Mouse (Mus musculus): ENCODE data around the gene Fxyd3. TPM values are rescaled to one million over a fixed set of nuclear protein-coding genes. Genes with fewer than 3 reads are reported as not detected.

Gene Fxyd3
- polyA plus RNA-seq, 1 experiment: 1.9 TPM

DNA sequence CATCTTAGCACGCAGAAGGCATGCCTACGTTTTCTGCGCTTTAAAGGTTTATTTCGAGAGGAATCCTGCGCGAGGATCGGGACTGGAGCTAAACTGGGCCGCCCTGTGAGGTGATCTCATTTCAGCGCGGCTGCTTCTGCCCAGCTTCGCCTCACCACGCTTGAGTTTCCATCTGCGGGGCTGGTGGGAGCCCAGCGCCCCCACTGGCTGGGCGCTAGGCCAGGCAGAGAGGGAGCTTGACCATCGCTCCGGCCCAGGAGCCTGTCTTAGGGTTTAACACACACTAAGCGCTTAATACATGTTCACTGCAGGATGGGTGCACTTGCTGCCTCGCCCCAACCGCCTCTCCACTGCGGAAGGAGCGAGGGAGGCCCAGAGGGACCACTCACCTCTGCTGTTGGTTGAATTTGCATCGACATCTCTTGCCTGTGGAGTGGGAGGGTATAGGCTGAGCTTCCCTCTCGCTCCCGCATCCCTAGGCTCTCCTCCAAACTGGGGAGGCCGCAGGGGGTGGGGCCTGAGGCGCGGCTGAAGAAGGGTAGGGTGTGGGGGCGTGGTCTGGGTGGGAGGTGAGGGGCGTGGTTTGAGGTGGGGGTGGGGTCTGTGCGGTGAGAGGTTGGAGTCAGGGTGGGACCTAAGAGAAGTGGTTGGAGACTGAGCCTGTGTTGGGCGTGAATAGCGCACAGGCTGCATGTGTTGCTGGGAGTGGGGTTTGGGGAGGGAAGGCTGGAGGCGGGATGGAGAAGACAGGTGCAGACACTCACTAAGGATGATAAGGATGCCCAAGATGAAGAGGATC lies 23.7 kb downstream of the Fxyd3 start:
- TF ChIP-seq POLR2A (IDR thresholded peaks at IDR 0.05; ENCODE audit: insufficient read depth, low read length): no peak
- peak; percentile 13 for TF ChIP-seq CTCF (IDR thresholded peaks at IDR 0.05; ENCODE audit: low read depth, low read length)
- TF ChIP-seq EP300 (IDR thresholded peaks at IDR 0.05; ENCODE audit: insufficient read depth, low read depth, low read length): no peak
- H3K27me3 ChIP-seq (ENCODE audit: control insufficient read depth, insufficient read depth, low read length, poor library complexity, severe bottlenecking): peaks cover 11% of the 10 kb centered on the region
- no peaks in the 10 kb centered on the region for H3K36me3 ChIP-seq (ENCODE audit: control insufficient read depth, insufficient read depth, low read length, poor library complexity, severe bottlenecking)
- peak overlapping the region; percentile 65 for H3K4me3 ChIP-seq (ENCODE audit: low read depth, low read length)
- H3K27ac ChIP-seq (ENCODE audit: insufficient read depth, low read length): no peak overlapping the region
- H3K9ac ChIP-seq (ENCODE audit: low read depth, poor library complexity, severe bottlenecking): 0 out of 2 replicates have a peak overlapping the region, but pooled peaks have one; percentile 10
- no peaks in the 10 kb centered on the region for H3K4me1 ChIP-seq (ENCODE audit: control insufficient read depth, insufficient read depth, low read length)
- no peaks in the 10 kb centered on the region for H3K9me3 ChIP-seq (replicated peaks; ENCODE audit: control insufficient read depth, insufficient read depth, low read length, poor library complexity, severe bottlenecking)

GRCm38 (mm10) chr7:31052251-31052635 lies 24.3 kb downstream of the Fxyd3 start:
- TF ChIP-seq POLR2A (IDR thresholded peaks at IDR 0.05; ENCODE audit: insufficient read depth, low read length) (no peak), CTCF (IDR thresholded peaks at IDR 0.05; ENCODE audit: low read depth, low read length) (no peak), EP300 (IDR thresholded peaks at IDR 0.05; ENCODE audit: insufficient read depth, low read depth, low read length) (no peak)
- Histone ChIP-seq H3K4me1 (ENCODE audit: control insufficient read depth, insufficient read depth, low read length) (no peaks in the 10 kb centered on the region), H3K36me3 (ENCODE audit: control insufficient read depth, insufficient read depth, low read length, poor library complexity, severe bottlenecking) (no peaks in the 10 kb centered on the region), H3K27me3 (ENCODE audit: control insufficient read depth, insufficient read depth, low read length, poor library complexity, severe bottlenecking) (peaks cover 11% of the 10 kb centered on the region), H3K27ac (ENCODE audit: insufficient read depth, low read length) (no peak overlapping the region), H3K9me3 (replicated peaks; ENCODE audit: control insufficient read depth, insufficient read depth, low read length, poor library complexity, severe bottlenecking) (no peaks in the 10 kb centered on the region), H3K9ac (ENCODE audit: low read depth, poor library complexity, severe bottlenecking) (0 out of 2 replicates have a peak overlapping the region, but pooled peaks have one; percentile 10), H3K4me3 (ENCODE audit: low read depth, low read length) (peak overlapping the region; percentile 65)

GRCm38 (mm10) chr7:31051321-31052021 lies 25.0 kb downstream of the Fxyd3 start, which contains the start of gene Fxyd7:
Fxyd7 (minus strand) TSS chr7:31051467.
- Histone ChIP-seq H3K9ac (ENCODE audit: low read depth, poor library complexity, severe bottlenecking) (0 out of 2 replicates have a peak within 1 kb of the TSS, but pooled peaks have one; percentile 10), H3K9me3 (replicated peaks; ENCODE audit: control insufficient read depth, insufficient read depth, low read length, poor library complexity, severe bottlenecking) (no peaks in the 10 kb centered on the region), H3K4me1 (ENCODE audit: control insufficient read depth, insufficient read depth, low read length) (no peaks in the 10 kb centered on the region), H3K4me3 (ENCODE audit: low read depth, low read length) (peak within 1 kb of the TSS; percentile 65), H3K36me3 (ENCODE audit: control insufficient read depth, insufficient read depth, low read length, poor library complexity, severe bottlenecking) (no peaks in the 10 kb centered on the region), H3K27ac (ENCODE audit: insufficient read depth, low read length) (no peak within 1 kb of the TSS), H3K27me3 (ENCODE audit: control insufficient read depth, insufficient read depth, low read length, poor library complexity, severe bottlenecking) (peaks cover 11% of the 10 kb centered on the region)
- no peak for TF ChIP-seq POLR2A (IDR thresholded peaks at IDR 0.05; ENCODE audit: insufficient read depth, low read length)
- peak; percentile 10 for TF ChIP-seq CTCF (IDR thresholded peaks at IDR 0.05; ENCODE audit: low read depth, low read length)
- TF ChIP-seq EP300 (IDR thresholded peaks at IDR 0.05; ENCODE audit: insufficient read depth, low read depth, low read length): no peak

DNA sequence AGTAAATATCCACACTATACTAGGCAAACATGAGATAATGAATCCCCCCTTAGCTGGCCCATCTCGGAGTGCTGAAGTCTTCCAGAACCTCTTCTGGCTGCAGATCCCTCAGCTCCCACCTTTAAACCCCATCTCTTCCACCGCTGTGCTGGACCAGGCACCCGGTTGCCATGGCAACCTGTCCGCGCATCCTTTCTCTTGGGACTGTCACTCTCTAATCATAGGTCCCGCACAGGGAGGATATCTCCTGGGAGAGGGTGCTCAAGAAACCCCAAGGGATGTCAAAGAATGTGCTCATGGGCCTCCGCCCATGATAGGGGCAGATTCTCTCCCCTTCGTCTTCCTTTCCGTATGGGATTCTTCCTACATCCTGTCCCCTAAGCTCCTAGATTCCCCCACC lies 25.6 kb downstream of the Fxyd3 start:
- TF ChIP-seq EP300 (IDR thresholded peaks at IDR 0.05; ENCODE audit: insufficient read depth, low read depth, low read length) (no peak), CTCF (IDR thresholded peaks at IDR 0.05; ENCODE audit: low read depth, low read length) (no peak), POLR2A (IDR thresholded peaks at IDR 0.05; ENCODE audit: insufficient read depth, low read length) (no peak)
- Histone ChIP-seq H3K27ac (ENCODE audit: insufficient read depth, low read length) (no peak overlapping the region), H3K27me3 (ENCODE audit: control insufficient read depth, insufficient read depth, low read length, poor library complexity, severe bottlenecking) (peaks cover 11% of the 10 kb centered on the region), H3K9me3 (replicated peaks; ENCODE audit: control insufficient read depth, insufficient read depth, low read length, poor library complexity, severe bottlenecking) (no peaks in the 10 kb centered on the region), H3K9ac (ENCODE audit: low read depth, poor library complexity, severe bottlenecking) (no peak overlapping the region), H3K36me3 (ENCODE audit: control insufficient read depth, insufficient read depth, low read length, poor library complexity, severe bottlenecking) (no peaks in the 10 kb centered on the region), H3K4me3 (ENCODE audit: low read depth, low read length) (peak overlapping the region; percentile 41; the same call in 1 of the 2 replicates), H3K4me1 (ENCODE audit: control insufficient read depth, insufficient read depth, low read length) (no peaks in the 10 kb centered on the region)

- H3K9me3 ChIP-seq (replicated peaks; ENCODE audit: control insufficient read depth, insufficient read depth, low read length, poor library complexity, severe bottlenecking): no peaks in the 10 kb centered on the region
- no peaks in the 10 kb centered on the region for H3K4me1 ChIP-seq (ENCODE audit: control insufficient read depth, insufficient read depth, low read length)
- H3K9ac ChIP-seq (ENCODE audit: low read depth, poor library complexity, severe bottlenecking): no peak overlapping the region
- H3K27me3 ChIP-seq (ENCODE audit: control insufficient read depth, insufficient read depth, low read length, poor library complexity, severe bottlenecking): peaks cover 11% of the 10 kb centered on the region
- H3K4me3 ChIP-seq (ENCODE audit: low read depth, low read length): no peak overlapping the region
- H3K27ac ChIP-seq (ENCODE audit: insufficient read depth, low read length): no peak overlapping the region
- TF ChIP-seq EP300 (IDR thresholded peaks at IDR 0.05; ENCODE audit: insufficient read depth, low read depth, low read length): no peak
- TF ChIP-seq POLR2A (IDR thresholded peaks at IDR 0.05; ENCODE audit: insufficient read depth, low read length): no peak
- no peak for TF ChIP-seq CTCF (IDR thresholded peaks at IDR 0.05; ENCODE audit: low read depth, low read length)
- no peaks in the 10 kb centered on the region for H3K36me3 ChIP-seq (ENCODE audit: control insufficient read depth, insufficient read depth, low read length, poor library complexity, severe bottlenecking)
Measured at GRCm38 (mm10) chr7:31050487-31050886, 26.0 kb downstream of the Fxyd3 start.

All from ES-Bruce4 (cell line).